ENCODE assay signal across 28 mouse cellular contexts in genomic region chr11:101224337-101224736, GRCm38 (mm10). TPM values are rescaled to one million over a fixed set of nuclear protein-coding genes. Genes with fewer than 3 reads are reported as not detected.
A peak's percentile ranks its signal among the peaks of the same experiment; 100 is the strongest.
DNase-seq lines count a peak whose midpoint lies in the region; ATAC-seq lines count a peak whose summit lies in the region.
"Had no signal": no experiment of that assay in that cellular context is flagged by ENCODE, and none has a peak within 500 bp of the region (broad histone marks: within the 10 kb centered on the region; RNA-seq: fewer than 3 reads in every experiment).

No protein-coding gene starts in this region.

- no peaks in the 10 kb centered on the region for H3K36me3 ChIP-seq in heart, embryonic 15.5 days
- H3K36me3 ChIP-seq in liver, embryonic 13.5 days: no peaks in the 10 kb centered on the region
- H3K36me3 ChIP-seq in liver, embryonic 11.5 days (ENCODE audit: control insufficient read depth, insufficient read depth, low read length): no peaks in the 10 kb centered on the region
- H3K36me3 ChIP-seq: heart, embryonic 10.5 days; hindbrain, embryonic 15.5 days; limb, embryonic 13.5 days; neural tube, embryonic 12.5 days had no signal

- ATAC-seq in heart, embryonic 15.5 days (replicated peaks; ENCODE audit: insufficient number of reproducible peaks, insufficient read depth, low FRiP score, low read depth): no peak
- no peak for ATAC-seq in liver, embryonic 13.5 days (ENCODE audit: low read depth)
- no peak for ATAC-seq in liver, embryonic 11.5 days (replicated peaks; ENCODE audit: low FRiP score)
- no peak for ATAC-seq in erythroid progenitor cell, adult 5-6 weeks (replicated peaks; ENCODE audit: low FRiP score, poor library complexity, severe bottlenecking)
- ATAC-seq: forebrain, embryonic 14.5 days; midbrain, embryonic 16.5 days had no signal

- H3K4me2 ChIP-seq in heart, embryonic 15.5 days: no peak overlapping the region
- peak overlapping the region; percentile 96; the same call in 1 of the 2 replicates for H3K4me2 ChIP-seq in liver, embryonic 13.5 days
- H3K4me2 ChIP-seq in liver, embryonic 11.5 days: no peak overlapping the region
- H3K4me2 ChIP-seq: hindbrain, embryonic 15.5 days; midbrain, embryonic 11.5 days; neural tube, embryonic 12.5 days had no signal

- no peaks in the 10 kb centered on the region for H3K27me3 ChIP-seq in heart, embryonic 15.5 days
- H3K27me3 ChIP-seq in liver, embryonic 13.5 days: peaks cover 20% of the 10 kb centered on the region
- 0 out of 2 replicates have a peak, but pooled peaks cover 7% of the 10 kb centered on the region for H3K27me3 ChIP-seq in liver, embryonic 11.5 days (replicated peaks; ENCODE audit: control insufficient read depth, insufficient read depth, low read length)
- H3K27me3 ChIP-seq: hindbrain, embryonic 15.5 days; limb, embryonic 13.5 days; neural tube, embryonic 12.5 days had no signal

- intact Hi-C loops in heart, postnatal 14 days (cut with DNase I): no loop called here

- DNase-seq in heart, postnatal 14 days: no peak
- DNase-seq in liver, embryonic 13.5 days: no peak
- no peak for DNase-seq in liver, embryonic 11.5 days (ENCODE audit: low spot score)
- DNase-seq: adrenal gland, adult 8-10 months; cerebellum, adult 8-10 months; cerebellum, postnatal 36 days; heart, postnatal 4 days; kidney, adult 18-20 months; kidney, postnatal 4 days; lung, postnatal 36 days; right cerebral cortex, adult 18-20 months; spleen, adult 18-20 months; thymus, adult 2 months; thymus, postnatal 36 days had no signal

- no peak overlapping the region for H3K4me3 ChIP-seq in heart, embryonic 15.5 days
- H3K4me3 ChIP-seq in liver, embryonic 13.5 days (replicated peaks): no peak overlapping the region
- H3K4me3 ChIP-seq in liver, embryonic 11.5 days (ENCODE audit: low read depth, low read length): no peak overlapping the region
- H3K4me3 ChIP-seq in brown adipose tissue, adult 24 weeks (ENCODE audit: insufficient read depth, low read depth, low read length): peak overlapping the region; percentile 20; the same call in 1 of the 2 replicates
- H3K4me3 ChIP-seq: hindbrain, embryonic 15.5 days; neural tube, embryonic 12.5 days had no signal

- H3K9me3 ChIP-seq in heart, embryonic 15.5 days (replicated peaks): no peaks in the 10 kb centered on the region
- H3K9me3 ChIP-seq in liver, embryonic 13.5 days (replicated peaks): no peaks in the 10 kb centered on the region
- no peaks in the 10 kb centered on the region for H3K9me3 ChIP-seq in liver, embryonic 11.5 days (ENCODE audit: control insufficient read depth, low read length)
- H3K9me3 ChIP-seq: G1E; heart, embryonic 10.5 days; hindbrain, embryonic 15.5 days; limb, embryonic 13.5 days; neural tube, embryonic 12.5 days had no signal

- 77% methylated on average over 3 of the region's 3 CpGs for WGBS in heart, embryonic 15.5 days
- 74% methylated on average over 3 of the region's 3 CpGs for WGBS in liver, embryonic 13.5 days (ENCODE audit: insufficient replicate concordance)
- 74% methylated on average over 3 of the region's 3 CpGs for WGBS in liver, embryonic 11.5 days

- peaks cover 13% of the 10 kb centered on the region for H3K4me1 ChIP-seq in heart, embryonic 15.5 days (replicated peaks)
- peaks cover 34% of the 10 kb centered on the region for H3K4me1 ChIP-seq in liver, embryonic 13.5 days (replicated peaks)
- 0 out of 2 replicates have a peak, but pooled peaks cover 6% of the 10 kb centered on the region for H3K4me1 ChIP-seq in liver, embryonic 11.5 days (replicated peaks; ENCODE audit: control insufficient read depth, insufficient read depth, low read length)
- peaks cover 7% of the 10 kb centered on the region; the same call in 1 of the 2 replicates for H3K4me1 ChIP-seq in brown adipose tissue, adult 24 weeks (ENCODE audit: control insufficient read depth, insufficient read depth, insufficient read length, low read length)

- 0 out of 2 replicates have a peak overlapping the region, but pooled peaks have one; percentile 4 for H3K27ac ChIP-seq in heart, embryonic 15.5 days
- peak overlapping the region; percentile 23; the same call in 1 of the 2 replicates for H3K27ac ChIP-seq in liver, embryonic 13.5 days
- no peak overlapping the region for H3K27ac ChIP-seq in liver, embryonic 11.5 days (ENCODE audit: low read depth, low read length)
- peak overlapping the region; percentile 89 for H3K27ac ChIP-seq in brown adipose tissue, adult 24 weeks (replicated peaks; ENCODE audit: low read depth, low read length)
- H3K27ac ChIP-seq: heart, embryonic 10.5 days; hindbrain, embryonic 15.5 days; kidney, postnatal 0 days; limb, embryonic 13.5 days; neural tube, embryonic 12.5 days had no signal

- no peak overlapping the region for H3K9ac ChIP-seq in heart, embryonic 15.5 days
- H3K9ac ChIP-seq in liver, embryonic 13.5 days: peak overlapping the region; percentile 96; the same call in 1 of the 2 replicates
- H3K9ac ChIP-seq in liver, embryonic 11.5 days (ENCODE audit: low read depth, low read length): no peak overlapping the region
- H3K9ac ChIP-seq: hindbrain, embryonic 15.5 days; limb, embryonic 13.5 days; neural tube, embryonic 12.5 days had no signal

RNA-seq across cellular contexts. Expression of gene Ezh1, which starts 1.9 kb away (rescaled TPM):
- polyA plus RNA-seq in heart, embryonic 15.5 days (2015; fragmentation: Nextera tagmentation; extraction: Ambion mirVana): 13.3 and 15.0 TPM in 2 replicates
- 10 to 100 TPM; 24.0 to 27.5 TPM for total RNA-seq in heart, postnatal 14 days (2021)
- polyA plus RNA-seq in liver, embryonic 13.5 days (2015; fragmentation: Nextera tagmentation; extraction: Ambion mirVana): 6.6 and 7.4 TPM in 2 replicates
- polyA plus RNA-seq in liver, embryonic 11.5 days (2014; fragmentation: Nextera tagmentation; extraction: Ambion mirVana): 11.8 and 12.4 TPM in 2 replicates
- 13.3 and 20.7 TPM in 2 replicates for polyA plus RNA-seq in brown adipose tissue, adult 24 weeks (2012; ENCODE audit: insufficient read depth, insufficient read length, missing spikeins)
- total RNA-seq in erythroid progenitor cell, adult 5-6 weeks (2015; ENCODE audit: low replicate concordance): 32.3 and 58.4 TPM in 2 replicates
- 43.8 and 53.9 TPM in 2 replicates for total RNA-seq in erythroid progenitor cell, adult 5-6 weeks (2017; ENCODE audit: low replicate concordance)

RNA-seq across cellular contexts. Expression of gene Ramp2, which starts 21.5 kb away (rescaled TPM):
- polyA plus RNA-seq in heart, embryonic 15.5 days (2015; fragmentation: Nextera tagmentation; extraction: Ambion mirVana): 196 and 210 TPM in 2 replicates
- total RNA-seq in heart, postnatal 14 days (2021): 100 to 1,000 TPM; 149 to 167 TPM
- 23.4 and 25.4 TPM in 2 replicates for polyA plus RNA-seq in liver, embryonic 13.5 days (2015; fragmentation: Nextera tagmentation; extraction: Ambion mirVana)
- 62.4 and 64.2 TPM in 2 replicates for polyA plus RNA-seq in liver, embryonic 11.5 days (2014; fragmentation: Nextera tagmentation; extraction: Ambion mirVana)
- 20.0 and 27.6 TPM in 2 replicates for polyA plus RNA-seq in brown adipose tissue, adult 24 weeks (2012; ENCODE audit: insufficient read depth, insufficient read length, missing spikeins)
- not detected in 2 replicates for total RNA-seq in erythroid progenitor cell, adult 5-6 weeks (2015; ENCODE audit: low replicate concordance)
- not detected in 2 replicates for total RNA-seq in erythroid progenitor cell, adult 5-6 weeks (2017; ENCODE audit: low replicate concordance)
- total RNA-seq: megakaryocyte, adult 5-6 weeks had no signal

RNA-seq across cellular contexts. Expression of gene Vps25, which starts 29.2 kb away (rescaled TPM):
- 89.1 and 106 TPM in 2 replicates for polyA plus RNA-seq in heart, embryonic 15.5 days (2015; fragmentation: Nextera tagmentation; extraction: Ambion mirVana)
- total RNA-seq in heart, postnatal 14 days (2021): 10 to 100 TPM; 76.4 to 81.0 TPM
- 98.5 and 99.4 TPM in 2 replicates for polyA plus RNA-seq in liver, embryonic 13.5 days (2015; fragmentation: Nextera tagmentation; extraction: Ambion mirVana)
- 158 and 163 TPM in 2 replicates for polyA plus RNA-seq in liver, embryonic 11.5 days (2014; fragmentation: Nextera tagmentation; extraction: Ambion mirVana)
- polyA plus RNA-seq in brown adipose tissue, adult 24 weeks (2012; ENCODE audit: insufficient read depth, insufficient read length, missing spikeins): 109 and 141 TPM in 2 replicates
- total RNA-seq in erythroid progenitor cell, adult 5-6 weeks (2015; ENCODE audit: low replicate concordance): 133 and 142 TPM in 2 replicates
- 27.3 and 31.7 TPM in 2 replicates for total RNA-seq in erythroid progenitor cell, adult 5-6 weeks (2017; ENCODE audit: low replicate concordance)

RNA-seq across cellular contexts. Expression of gene Wnk4, which starts 36.0 kb away (rescaled TPM):
- 4.1 and 7.2 TPM in 2 replicates for polyA plus RNA-seq in heart, embryonic 15.5 days (2015; fragmentation: Nextera tagmentation; extraction: Ambion mirVana)
- 10 to 100 TPM in 1 of 2 experiments, 1 to 10 TPM in 1; 7.0 to 11.7 TPM for total RNA-seq in heart, postnatal 14 days (2021)
- polyA plus RNA-seq in liver, embryonic 13.5 days (2015; fragmentation: Nextera tagmentation; extraction: Ambion mirVana): 5.5 and 7.9 TPM in 2 replicates
- 18.5 and 19.7 TPM in 2 replicates for polyA plus RNA-seq in liver, embryonic 11.5 days (2014; fragmentation: Nextera tagmentation; extraction: Ambion mirVana)
- not detected in 2 replicates for polyA plus RNA-seq in brown adipose tissue, adult 24 weeks (2012; ENCODE audit: insufficient read depth, insufficient read length, missing spikeins)
- total RNA-seq in erythroid progenitor cell, adult 5-6 weeks (2015; ENCODE audit: low replicate concordance): 0.72 and 5.9 TPM in 2 replicates
- total RNA-seq in erythroid progenitor cell, adult 5-6 weeks (2017; ENCODE audit: low replicate concordance): 2.8 and 3.1 TPM in 2 replicates

RNA-seq across cellular contexts. Expression of gene Ccr10, which starts 49.1 kb away (rescaled TPM):
- polyA plus RNA-seq in heart, embryonic 15.5 days (2015; fragmentation: Nextera tagmentation; extraction: Ambion mirVana): 0.28 and 0.38 TPM in 2 replicates
- total RNA-seq in heart, postnatal 14 days (2021): not detected
- not detected in 2 replicates for polyA plus RNA-seq in liver, embryonic 13.5 days (2015; fragmentation: Nextera tagmentation; extraction: Ambion mirVana)
- 0.10 TPM in 1 of 2 replicates, not detected in the other for polyA plus RNA-seq in liver, embryonic 11.5 days (2014; fragmentation: Nextera tagmentation; extraction: Ambion mirVana)
- polyA plus RNA-seq in brown adipose tissue, adult 24 weeks (2012; ENCODE audit: insufficient read depth, insufficient read length, missing spikeins): 1.2 TPM in 1 of 2 replicates, not detected in the other
- not detected in 2 replicates for total RNA-seq in erythroid progenitor cell, adult 5-6 weeks (2015; ENCODE audit: low replicate concordance)
- total RNA-seq in erythroid progenitor cell, adult 5-6 weeks (2017; ENCODE audit: low replicate concordance): not detected in 2 replicates
- total RNA-seq: G1E; gastrocnemius, adult 8-10 months; heart, postnatal 4 days had no signal
- polyA plus RNA-seq: G1E; midbrain, embryonic 11.5 days had no signal
